Mouse (Mus musculus) cerebellum, adult 11-12 months (tissue): ENCODE data around the gene Foxo1.
A peak's percentile ranks its signal among the peaks of the same experiment; 100 is the strongest.

Source experiments
- DNase-seq: peaks from one replicate; pipeline ENCODE4 v3.0.0; 2022

Gene Foxo1

GRCm38 (mm10) chr3:52267652-52268486 lies at the start of gene Foxo1:
Gene Foxo1, plus strand, starts transcription at chr3:52268336.
- DNase-seq, result peak; percentile 80

- DNase-seq, result no peak
These were observed 49.3 kb upstream of the Foxo1 start for GRCm38 (mm10) chr3:52218864-52219263.

- no peak for DNase-seq
These were observed 47.1 kb upstream of the Foxo1 start for GRCm38 (mm10) chr3:52221082-52221481.

- DNase-seq, result no peak
These were observed 46.2 kb upstream of the Foxo1 start for GRCm38 (mm10) chr3:52221931-52222330.

GRCm38 (mm10) chr3:52236488-52236887 lies 31.6 kb upstream of the Foxo1 start:
- DNase-seq, result no peak

GRCm38 (mm10) chr3:52237136-52237535 lies 31.0 kb upstream of the Foxo1 start:
- no peak for DNase-seq

GRCm38 (mm10) chr3:52241062-52241461 lies 27.1 kb upstream of the Foxo1 start:
- DNase-seq, result no peak

- peak; percentile 63 for DNase-seq
These were observed 25.6 kb upstream of the Foxo1 start for GRCm38 (mm10) chr3:52242457-52243105.

GRCm38 (mm10) chr3:52243271-52244021 lies 24.7 kb upstream of the Foxo1 start:
- DNase-seq, result no peak

GRCm38 (mm10) chr3:52245996-52246830 lies 21.9 kb upstream of the Foxo1 start:
- DNase-seq, result no peak

- no peak for DNase-seq
These were observed 17.0 kb upstream of the Foxo1 start for GRCm38 (mm10) chr3:52251184-52251583.

- no peak for DNase-seq
These were observed 14.3 kb upstream of the Foxo1 start for GRCm38 (mm10) chr3:52253656-52254461.

- DNase-seq, result no peak
These were observed 13.6 kb upstream of the Foxo1 start for GRCm38 (mm10) chr3:52254496-52254895.

GRCm38 (mm10) chr3:52257782-52258441 lies 10.2 kb upstream of the Foxo1 start:
- no peak for DNase-seq

- DNase-seq, result no peak
These were observed 9.6 kb upstream of the Foxo1 start for GRCm38 (mm10) chr3:52258532-52258931.

- DNase-seq, result peak; percentile 61
These were observed 5.5 kb upstream of the Foxo1 start for GRCm38 (mm10) chr3:52262431-52263161.

GRCm38 (mm10) chr3:52264354-52264753 lies 3.8 kb upstream of the Foxo1 start:
- DNase-seq, result no peak

GRCm38 (mm10) chr3:52266606-52267160 lies 1.5 kb upstream of the Foxo1 start:
- peak; percentile 22 for DNase-seq

GRCm38 (mm10) chr3:52267293-52267651 lies 864 bp upstream of the Foxo1 start:
- DNase-seq, result no peak

- DNase-seq, result no peak
These were observed 276 bp downstream of the Foxo1 start for GRCm38 (mm10) chr3:52268487-52268736.
